Mouse (Mus musculus): Measurements from ENCODE around the gene Gm49398.

The Gm49398 gene

DNA sequence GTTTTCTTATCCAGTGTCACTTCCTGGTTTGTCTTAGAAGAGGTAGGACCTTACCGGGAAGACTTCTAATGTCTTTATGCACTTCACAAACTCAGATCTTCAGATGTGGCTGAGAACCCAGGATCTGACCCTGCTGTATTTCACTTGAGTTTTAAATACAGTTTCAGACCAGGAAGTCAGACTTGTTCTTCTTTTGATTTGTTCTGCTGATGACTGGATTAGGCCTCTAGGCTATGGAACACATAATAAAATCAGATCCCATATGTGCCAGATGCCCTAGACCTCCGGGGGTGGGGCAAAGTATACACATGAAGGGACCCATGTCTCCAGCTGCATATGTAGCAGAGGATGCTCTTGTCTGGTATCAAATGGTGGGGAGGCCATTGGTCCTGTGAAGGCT, at the start of gene Gm49398:
Gm49398 (minus strand) TSS at position 101 of the 400 bp plus-strand sequence.
- no peak for DNase-seq (ENCODE audit: low spot score in 2 of 2)

DNA sequence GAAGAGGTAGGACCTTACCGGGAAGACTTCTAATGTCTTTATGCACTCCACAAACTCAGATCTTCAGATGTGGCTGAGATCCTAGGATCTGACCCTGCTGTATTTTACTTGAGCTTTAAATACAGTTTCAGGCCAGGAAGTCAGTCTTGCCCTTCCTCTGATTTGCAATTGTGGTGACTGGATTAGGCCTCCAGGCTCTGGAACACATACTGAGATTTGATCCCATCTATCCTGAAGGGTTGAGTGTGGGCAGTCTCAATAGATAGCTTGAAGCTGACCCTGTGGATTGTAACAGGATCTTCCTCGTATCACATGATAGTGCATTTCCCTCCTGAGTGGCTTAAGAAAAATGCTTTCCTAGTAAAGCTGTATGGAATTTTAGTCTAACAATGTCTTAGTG, 33.4 kb downstream of the Gm49398 start, which contains the start of gene Cts8:
Cts8 (minus strand) TSS at position 101 of the 400 bp plus-strand sequence.
- no peak for DNase-seq (ENCODE audit: low spot score in 2 of 2)

- DNase-seq (ENCODE audit: low spot score in 2 of 2) = peak; percentile 4 to 32
Observed at GRCm38 (mm10) chr13:61241076-61241947, 47.3 kb downstream of the Gm49398 start.

DNA sequence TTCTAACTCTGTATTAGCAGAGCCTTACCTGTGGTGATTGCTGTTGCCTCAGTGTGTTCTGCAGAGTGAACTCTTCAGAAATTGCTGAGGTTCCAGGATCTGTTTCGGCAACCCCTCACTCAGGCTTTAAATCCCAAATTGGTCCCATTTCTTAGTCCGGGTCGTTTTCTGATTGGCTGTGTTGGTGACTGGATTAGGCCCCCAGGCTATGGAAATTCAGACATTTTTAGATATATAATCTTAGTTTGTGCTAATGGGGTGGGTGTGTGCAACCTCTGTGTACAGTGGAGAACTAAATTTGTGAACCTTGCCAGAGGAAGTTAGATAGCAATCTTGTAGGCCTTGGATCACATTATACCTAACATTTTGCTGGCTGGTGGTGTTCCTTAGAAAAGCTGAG, 85.3 kb downstream of the Gm49398 start, which contains the start of gene Cts6:
Cts6 (minus strand) TSS at position 101 of the 400 bp plus-strand sequence.
- DNase-seq (ENCODE audit: low spot score in 2 of 2) = no peak
